Mouse (Mus musculus) heart, adult 2 months (tissue): ENCODE measurements around the gene 1700028J19Rik. TPM values are rescaled to one million over a fixed set of nuclear protein-coding genes. Genes with fewer than 3 reads are reported as not detected.
A peak's percentile ranks its signal among the peaks of the same experiment; 100 is the strongest.

Experiments
- DNase-seq, 2 experiments: peaks; one replicate each; pipeline ENCODE4 v3.0.0; 2021
- H3K27ac ChIP-seq: fragments of 200-600 bp; 2 replicates; pipeline ENCODE4 v1.8.1; 2022
- H3K27me3 ChIP-seq: fragments of 200-500 bp; 2 replicates; pipeline ENCODE4 v1.6.1; 2012; ENCODE audit warnings: mild to moderate bottlenecking, low read length, inconsistent platforms, mixed read lengths; ENCODE audit not compliant: control insufficient read depth, insufficient read depth
- H3K36me3 ChIP-seq: fragments of 200-500 bp; 2 replicates; pipeline ENCODE4 v1.6.1; 2012; ENCODE audit warnings: low read length, inconsistent platforms; ENCODE audit not compliant: control insufficient read depth, insufficient read depth
- H3K4me1 ChIP-seq: fragments of 200-500 bp; 2 replicates; pipeline ENCODE4 v1.6.1; 2011; ENCODE audit warnings: low read length; ENCODE audit not compliant: control insufficient read depth, insufficient read depth
- H3K4me3 ChIP-seq: fragments of 200-600 bp; 2 replicates; pipeline ENCODE4 v1.8.1; 2022
- H3K79me2 ChIP-seq: fragments of 200-500 bp; replicated peaks from 2 replicates; pipeline ENCODE4 v1.6.1; 2012; ENCODE audit warnings: mild to moderate bottlenecking, inconsistent platforms, low read length, moderate library complexity, mixed read lengths; ENCODE audit not compliant: control insufficient read depth, insufficient read depth
- H3K9ac ChIP-seq: fragments of 200-500 bp; 2 replicates; pipeline ENCODE4 v1.6.1; 2012; ENCODE audit warnings: low read depth, mild to moderate bottlenecking, control low read depth, inconsistent platforms, low read length, mixed read lengths
- CTCF ChIP-seq: fragments of 200-600 bp; IDR thresholded peaks from 2 replicates; pipeline ENCODE4 v1.8.1; 2022; ENCODE audit warnings: antibody characterized with exemption, mild to moderate bottlenecking, moderate library complexity
- EP300 ChIP-seq: fragments of 200-500 bp; IDR thresholded peaks from 2 replicates; pipeline ENCODE4 v1.6.1; 2011; ENCODE audit warnings: low read depth, low read length, control low read depth; ENCODE audit not compliant: insufficient read depth
- POLR2A ChIP-seq: fragments of 200-500 bp; IDR thresholded peaks from 2 replicates; pipeline ENCODE4 v1.6.1; 2011; ENCODE audit warnings: mild to moderate bottlenecking, low read depth, low read length, control low read depth; ENCODE audit not compliant: insufficient read depth
- WGBS: fragments of 180-500 bp; shearing (Covaris S2); methylation state at CpG from one replicate; pipeline ENCODE4 v1.1.7; 2018; 5-methylcytosine and 5-hydroxymethylcytosine counted together
- intact Hi-C: fragments of 180-260 bp; cut with DNase I; formaldehyde crosslinking; loops from one replicate; pipeline ENCODE4 v1.15.1; 2025
- polyA plus RNA-seq: library from polyadenylated mRNA; depleted of rRNA; stranded (reverse); fragments of >200 nt; gene quantifications from 2 replicates; pipeline ENCODE4 v1.2.3, GENCODE M21; 2012
- total RNA-seq, 2 experiments: library from RNA; stranded (reverse); gene quantifications; 2 replicates each; pipeline ENCODE4 v1.2.3; 2021

1700028J19Rik gene
- total and polyA plus RNA-seq, 3 experiments: 0.68 to 2.1 (median 0.70) TPM

- H3K27me3 ChIP-seq: no peaks in the 10 kb centered on the region
- H3K36me3 ChIP-seq: 0 out of 2 replicates have a peak, but pooled peaks cover 2% of the 10 kb centered on the region
- 97% methylated on average over 2 of the region's 2 CpGs for WGBS
- H3K9ac ChIP-seq: no peak overlapping the region
- peaks cover 1% of the 10 kb centered on the region for H3K4me1 ChIP-seq
- DNase-seq: no peak
- H3K79me2 ChIP-seq: 0 out of 2 replicates have a peak, but pooled peaks cover 1% of the 10 kb centered on the region
- no peak overlapping the region for H3K4me3 ChIP-seq
- intact Hi-C loops: loop anchor here (5.0 to 10.0 kb wide), 3 partner anchors 57 to 304 kb away; partner anchors contain the start of genes Aspdh, Clec11a, Josd2 and Nr1h2
- TF ChIP-seq EP300 (no peak), POLR2A (no peak), CTCF (no peak)
- H3K27ac ChIP-seq: no peak overlapping the region
Observed at GRCm38 (mm10) chr7:44247971-44248370, 1.5 kb upstream of the 1700028J19Rik start.

- Histone ChIP-seq H3K4me3 (peak overlapping the region; percentile 97), H3K79me2 (0 out of 2 replicates have a peak, but pooled peaks cover 1% of the 10 kb centered on the region), H3K9ac (peak overlapping the region; percentile 91), H3K36me3 (0 out of 2 replicates have a peak, but pooled peaks cover 2% of the 10 kb centered on the region), H3K27me3 (no peaks in the 10 kb centered on the region), H3K4me1 (peaks cover 1% of the 10 kb centered on the region), H3K27ac (peak overlapping the region; percentile 99)
- no peak for DNase-seq
- WGBS: under 1% methylated on average over 23 of the region's 23 CpGs
- TF ChIP-seq EP300 (no peak), POLR2A (no peak), CTCF (no peak)
- intact Hi-C loops: loop anchor here (5.0 to 10.0 kb wide), 3 partner anchors 58 to 305 kb away; partner anchors contain the start of genes Aspdh, Clec11a, Josd2 and Nr1h2
Observed at GRCm38 (mm10) chr7:44246984-44247470, 532 bp upstream of the 1700028J19Rik start.

- WGBS: 50% methylated on average over 1 of the region's 1 CpGs
- no peak for DNase-seq
- intact Hi-C loops: loop anchor here (10.0 kb wide), 1 partner anchor 61 kb away; the partner anchor contains the start of gene Clec11a
Observed at GRCm38 (mm10) chr7:44244080-44244479, 2.4 kb downstream of the 1700028J19Rik start.

GRCm38 (mm10) chr7:44241163-44241562 is 5.3 kb downstream of the 1700028J19Rik start:
- intact Hi-C loops: loop anchor here (10.0 kb wide), 1 partner anchor 64 kb away; the partner anchor contains the start of gene Clec11a
- peaks cover 1% of the 10 kb centered on the region for H3K4me1 ChIP-seq
- H3K4me3 ChIP-seq: no peak overlapping the region
- H3K36me3 ChIP-seq: no peaks in the 10 kb centered on the region
- no peak for TF ChIP-seq CTCF
- no peak for DNase-seq
- 72% methylated on average over 2 of the region's 2 CpGs for WGBS
- H3K27me3 ChIP-seq: no peaks in the 10 kb centered on the region
- H3K79me2 ChIP-seq: no peaks in the 10 kb centered on the region
- no peak overlapping the region for H3K9ac ChIP-seq
- no peak overlapping the region for H3K27ac ChIP-seq

More at GRCm38 (mm10) chr7:44244080-44244479, 2.4 kb downstream of the 1700028J19Rik start:
- Histone ChIP-seq H3K27ac (no peak overlapping the region), H3K27me3 (no peaks in the 10 kb centered on the region), H3K4me3 (no peak overlapping the region), H3K36me3 (0 out of 2 replicates have a peak, but pooled peaks cover 2% of the 10 kb centered on the region), H3K79me2 (0 out of 2 replicates have a peak, but pooled peaks cover 1% of the 10 kb centered on the region), H3K4me1 (peaks cover 1% of the 10 kb centered on the region), H3K9ac (no peak overlapping the region)
- no peak for TF ChIP-seq CTCF
- TF ChIP-seq EP300: no peak
- TF ChIP-seq POLR2A: no peak

- intact Hi-C loops: loop anchor here (10.0 kb wide), 1 partner anchor 64 kb away; the partner anchor contains the start of gene Clec11a
- Histone ChIP-seq H3K79me2 (no peaks in the 10 kb centered on the region), H3K4me3 (no peak overlapping the region)
Observed at GRCm38 (mm10) chr7:44240712-44241111, 5.8 kb downstream of the 1700028J19Rik start.

GRCm38 (mm10) chr7:44239913-44240312 is 6.6 kb downstream of the 1700028J19Rik start:
- no peaks in the 10 kb centered on the region for H3K36me3 ChIP-seq
- no peak overlapping the region for H3K9ac ChIP-seq
- no peak for DNase-seq
- intact Hi-C loops: loop anchor here (10.0 kb wide), 1 partner anchor 65 kb away; the partner anchor contains the start of gene Clec11a
- H3K27ac ChIP-seq: no peak overlapping the region
- no peaks in the 10 kb centered on the region for H3K27me3 ChIP-seq
- TF ChIP-seq EP300 (no peak), CTCF (no peak), POLR2A (no peak)
- 38% methylated on average over 2 of the region's 2 CpGs for WGBS
- H3K79me2 ChIP-seq: no peaks in the 10 kb centered on the region
- H3K4me1 ChIP-seq: no peaks in the 10 kb centered on the region
- H3K4me3 ChIP-seq: no peak overlapping the region

More at GRCm38 (mm10) chr7:44240712-44241111, 5.8 kb downstream of the 1700028J19Rik start:
- H3K9ac ChIP-seq: no peak overlapping the region
- 19% methylated on average over 1 of the region's 1 CpGs for WGBS
- H3K36me3 ChIP-seq: no peaks in the 10 kb centered on the region
- no peaks in the 10 kb centered on the region for H3K27me3 ChIP-seq
- peaks cover 1% of the 10 kb centered on the region for H3K4me1 ChIP-seq
- no peak for DNase-seq
- TF ChIP-seq CTCF (no peak), EP300 (no peak), POLR2A (no peak)
- H3K27ac ChIP-seq: no peak overlapping the region
